Mouse (Mus musculus) MEL (cell line): ENCODE results near the gene Cenpj. TPM values are rescaled to one million over a fixed set of nuclear protein-coding genes. Genes with fewer than 3 reads are reported as not detected.

Source experiments
- DNase-seq: peaks from one replicate; pipeline ENCODE4 v3.0.0; 2011; ENCODE audit warnings: low read depth, low spot score
- H3K27ac ChIP-seq: 2 replicates; pipeline ENCODE4 v1.5.1; 2012; ENCODE audit warnings: low read depth, mild to moderate bottlenecking, control low read depth, low read length, moderate library complexity; ENCODE audit not compliant: control insufficient read depth
- H3K27me3 ChIP-seq, 2 experiments: fragments of 150-350 bp in 1 of 2; sonication (generic) in 1 of 2; 2 replicates each; pipeline ENCODE4 v1.6.1; 2012; ENCODE audit warnings: low read length in 2 of 2, mild to moderate bottlenecking in 2 of 2, improper control_type of control experiment in 1 of 2, moderate library complexity in 1 of 2; ENCODE audit not compliant: insufficient read depth in 2 of 2, control insufficient read depth in 1 of 2
- H3K36me3 ChIP-seq, 2 experiments: 2 replicates each; pipeline ENCODE4 v1.6.1; 2012 to 2014; ENCODE audit warnings: low read length in 2 of 2, improper control_type of control experiment in 1 of 2, inconsistent platforms in 1 of 2, mild to moderate bottlenecking in 1 of 2; ENCODE audit not compliant: insufficient read depth in 2 of 2, control insufficient read depth in 1 of 2
- H3K4me1 ChIP-seq, 2 experiments: fragments of 150-350 bp in 1 of 2; sonication (generic) in 1 of 2; 2 replicates each; pipeline ENCODE4 v1.6.1; 2012; ENCODE audit warnings: low read length in 2 of 2, improper control_type of control experiment in 1 of 2, mild to moderate bottlenecking in 1 of 2; ENCODE audit not compliant: insufficient read depth in 2 of 2, control insufficient read depth in 1 of 2
- H3K4me3 ChIP-seq, 2 experiments: fragments of 150-350 bp in 1 of 2; sonication (generic) in 1 of 2; 2 replicates each; pipeline ENCODE4 v1.5.1; 2012; ENCODE audit warnings: low read depth in 2 of 2, low read length in 2 of 2, mild to moderate bottlenecking in 2 of 2, moderate library complexity in 2 of 2, control low read depth in 1 of 2, improper control_type of control experiment in 1 of 2; ENCODE audit not compliant: control insufficient read depth in 1 of 2, insufficient read depth in 1 of 2
- H3K79me2 ChIP-seq: 2 replicates; pipeline ENCODE4 v1.6.1; 2012; ENCODE audit warnings: mild to moderate bottlenecking, low read length, moderate library complexity; ENCODE audit not compliant: control insufficient read depth, poor library complexity, insufficient read depth
- H3K9ac ChIP-seq: 2 replicates; pipeline ENCODE4 v1.6.1; 2012; ENCODE audit warnings: low read depth, mild to moderate bottlenecking, control low read depth, low read length, moderate library complexity; ENCODE audit not compliant: control insufficient read depth, poor library complexity, severe bottlenecking
- H3K9me3 ChIP-seq: fragments of 150-350 bp; sonication (generic); replicated peaks from 2 replicates; pipeline ENCODE4 v1.6.1; 2012; ENCODE audit warnings: mild to moderate bottlenecking, low read length, improper control_type of control experiment, moderate library complexity; ENCODE audit not compliant: insufficient read depth
- BHLHE40 ChIP-seq: IDR thresholded peaks from 2 replicates; pipeline ENCODE4 v1.6.1; 2012; ENCODE audit warnings: low read depth, mild to moderate bottlenecking, inconsistent platforms, low read length, improper control_type of control experiment, borderline replicate concordance
- CHD2 ChIP-seq: IDR thresholded peaks from 2 replicates; pipeline ENCODE4 v1.6.1; 2011; ENCODE audit warnings: low read length, improper control_type of control experiment
- CTCF ChIP-seq, 3 experiments: IDR thresholded peaks in 2 of 3; conservative IDR thresholded peaks in 1 of 3; 2 replicates each; pipeline ENCODE4 v1.5.1; 2011 to 2012; ENCODE audit warnings: low read length in 3 of 3, low read depth in 2 of 3, mild to moderate bottlenecking in 2 of 3, improper control_type of control experiment in 1 of 3, inconsistent platforms in 1 of 3, mixed read lengths in 1 of 3, moderate library complexity in 1 of 3; ENCODE audit not compliant: control insufficient read depth in 1 of 3, insufficient read depth in 1 of 3, poor library complexity in 1 of 3, severe bottlenecking in 1 of 3
- E2F4 ChIP-seq: IDR thresholded peaks from 2 replicates; pipeline ENCODE4 v1.6.1; 2011; ENCODE audit warnings: low read depth, low read length, improper control_type of control experiment, borderline replicate concordance
- ETS1 ChIP-seq: IDR thresholded peaks from 2 replicates; pipeline ENCODE4 v1.6.1; 2012; ENCODE audit warnings: low read depth, mild to moderate bottlenecking, inconsistent platforms, low read length, improper control_type of control experiment, moderate library complexity
- GATA1 ChIP-seq: IDR thresholded peaks from 2 replicates; pipeline ENCODE4 v1.6.1; 2011; ENCODE audit warnings: low read depth, low read length, improper control_type of control experiment
- HCFC1 ChIP-seq: IDR thresholded peaks from 2 replicates; pipeline ENCODE4 v1.6.1; 2012; ENCODE audit warnings: low read depth, mild to moderate bottlenecking, inconsistent platforms, low read length, improper control_type of control experiment, moderate library complexity
- KAT2A ChIP-seq: conservative IDR thresholded peaks from 2 replicates; pipeline ENCODE4 v1.6.1; 2012; ENCODE audit warnings: low read depth, low read length, improper control_type of control experiment, inconsistent platforms
- MAX ChIP-seq: IDR thresholded peaks from 2 replicates; pipeline ENCODE4 v1.6.1; 2011; ENCODE audit warnings: low read length, improper control_type of control experiment
- POLR2AphosphoS2 ChIP-seq: IDR thresholded peaks from 2 replicates; pipeline ENCODE4 v1.6.1; 2011; ENCODE audit warnings: low read length, improper control_type of control experiment
- POLR2AphosphoS5 ChIP-seq: IDR thresholded peaks from 2 replicates; pipeline ENCODE4 v1.6.1; 2012; ENCODE audit warnings: low read depth, borderline replicate concordance, mild to moderate bottlenecking, inconsistent platforms, low read length, moderate library complexity, mixed read lengths
- RAD21 ChIP-seq: IDR thresholded peaks from 2 replicates; pipeline ENCODE4 v1.6.1; 2011; ENCODE audit warnings: mild to moderate bottlenecking, low read depth, low read length, improper control_type of control experiment
- RCOR1 ChIP-seq: IDR thresholded peaks from 2 replicates; pipeline ENCODE4 v1.6.1; 2012; ENCODE audit warnings: low read depth, mild to moderate bottlenecking, inconsistent platforms, low read length, improper control_type of control experiment
- SMC3 ChIP-seq: IDR thresholded peaks from 2 replicates; pipeline ENCODE4 v1.6.1; 2011; ENCODE audit warnings: low read depth, low read length, improper control_type of control experiment
- TBP ChIP-seq: IDR thresholded peaks from 2 replicates; pipeline ENCODE4 v1.8.0; 2011; ENCODE audit warnings: low read depth, low read length, improper control_type of control experiment
- UBTF ChIP-seq: IDR thresholded peaks from 2 replicates; pipeline ENCODE4 v1.6.1; 2012; ENCODE audit warnings: low read depth, mild to moderate bottlenecking, inconsistent platforms, low read length, improper control_type of control experiment, moderate library complexity, borderline replicate concordance; ENCODE audit not compliant: insufficient read depth
- ZKSCAN1 ChIP-seq: IDR thresholded peaks from 2 replicates; pipeline ENCODE4 v1.6.1; 2012; ENCODE audit warnings: low read depth, mild to moderate bottlenecking, inconsistent platforms, low read length, improper control_type of control experiment, moderate library complexity
- ZMIZ1 ChIP-seq: IDR thresholded peaks from 2 replicates; pipeline ENCODE4 v1.6.1; 2012; ENCODE audit warnings: low read depth, mild to moderate bottlenecking, inconsistent platforms, low read length, improper control_type of control experiment, moderate library complexity
- ZNF384 ChIP-seq: IDR thresholded peaks from 2 replicates; pipeline ENCODE4 v1.6.1; 2012; ENCODE audit warnings: low read depth, mild to moderate bottlenecking, inconsistent platforms, low read length, improper control_type of control experiment
- polyA plus RNA-seq, 2 experiments: library from polyadenylated mRNA; stranded (reverse) in 1 of 2; unstranded in 1 of 2; fragments of >175 nt in 1 of 2; fragments of >200 nt in 1 of 2; gene quantifications; 2 replicates each; pipeline versions ENCODE4 v1.2.1 to v1.2.4; 2012; ENCODE audit warnings: low replicate concordance in 2 of 2, low read depth in 1 of 2; ENCODE audit not compliant: insufficient read length in 2 of 2, insufficient read depth in 1 of 2, missing spikeins in 1 of 2
- total RNA-seq: library from RNA; depleted of rRNA; stranded (reverse); fragments of 300-350 nt; gene quantifications from 2 replicates; pipeline ENCODE4 v1.2.3, GENCODE M21; 2012

Gene Cenpj
- total and polyA plus RNA-seq, 3 experiments = 3.2 to 7.5 TPM; not detected in 1

DNA sequence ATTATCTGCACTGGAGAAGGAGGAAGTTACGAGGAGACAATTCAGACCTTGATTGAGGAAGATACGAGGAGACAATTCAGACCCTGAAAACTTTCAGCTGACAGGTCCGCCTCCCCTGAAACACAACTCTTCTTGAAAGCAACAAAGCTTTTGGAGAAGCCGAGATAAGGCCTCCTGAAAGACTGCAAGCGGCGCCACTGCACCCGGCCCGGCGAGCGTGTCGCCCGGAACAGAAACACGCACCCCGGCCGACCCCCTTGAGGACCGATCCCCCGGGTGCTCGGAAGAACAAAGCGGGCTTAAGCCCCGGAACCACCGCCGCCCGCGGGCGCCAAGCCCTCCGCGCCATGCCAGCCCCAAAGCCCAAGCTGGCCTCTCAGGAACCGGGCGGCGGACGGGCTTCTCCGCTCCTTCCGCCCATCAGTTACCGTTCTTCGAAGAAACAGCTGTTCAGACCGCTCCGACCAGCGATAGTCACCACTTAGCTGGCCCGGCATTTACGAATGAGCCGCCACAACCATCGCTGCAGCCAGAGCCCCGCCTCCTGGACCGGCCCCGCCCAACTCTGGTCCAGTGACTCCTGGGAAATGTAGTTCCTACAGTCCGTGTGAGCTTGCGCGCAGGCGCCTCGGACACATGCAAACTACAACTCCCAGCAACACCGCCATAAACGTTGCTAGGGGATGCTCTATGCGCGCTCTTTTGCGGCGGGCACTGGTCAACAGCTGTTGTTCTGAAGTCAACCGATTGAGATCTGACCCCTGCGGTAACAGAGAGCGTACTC is 3.7 kb downstream of the Cenpj start (continued):
- TF ChIP-seq ZNF384 (no peak), RAD21 (no peak), ZKSCAN1 (no peak), MAX (no peak), RCOR1 (no peak; the same call in 1 of the 2 replicates), ETS1 (peak; percentile 63), UBTF (peak; percentile 87; the same call in 1 of the 2 replicates), SMC3 (no peak), HCFC1 (peak; percentile 99), POLR2AphosphoS2 (peak; percentile 38; the same call in 1 of the 2 replicates), TBP (peak; percentile 46; the same call in 1 of the 2 replicates)

DNA sequence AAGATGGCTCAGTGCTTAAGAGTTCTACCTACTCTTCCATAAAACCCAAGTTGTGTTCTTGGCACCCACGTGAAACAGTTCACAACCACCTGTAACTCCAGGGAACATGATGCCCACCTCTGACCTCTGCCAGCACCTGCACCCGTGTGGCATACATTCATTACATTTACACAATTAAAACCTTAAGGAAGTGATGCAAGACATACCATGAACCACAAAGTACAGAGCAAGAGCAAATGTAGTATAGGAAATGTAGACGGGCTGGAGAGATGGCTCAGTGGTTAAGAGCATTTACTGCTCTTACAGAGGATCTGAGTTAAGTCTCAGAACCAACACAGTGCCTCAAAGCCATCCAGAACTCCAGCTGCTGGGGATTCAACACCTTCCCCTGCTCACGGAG is 6.2 kb downstream of the Cenpj start:
- TF ChIP-seq RAD21 (no peak), BHLHE40 (no peak), CTCF (IDR thresholded peaks at IDR 0.05 in 2 of 3, conservative IDR thresholded peaks at IDR 0.05 in 1 of 3; ENCODE audit: control insufficient read depth in 1 of 3, insufficient read depth in 1 of 3, low read depth in 2 of 3, low read length in 3 of 3, poor library complexity in 1 of 3, severe bottlenecking in 1 of 3) (no peak), UBTF (no peak), TBP (no peak), KAT2A (no peak), E2F4 (no peak), CHD2 (no peak), POLR2AphosphoS5 (no peak), GATA1 (no peak), ZMIZ1 (no peak)
- DNase-seq = no peak
- H3K9me3 ChIP-seq = no peaks in the 10 kb centered on the region
- H3K4me3 ChIP-seq = no peak overlapping the region
- H3K36me3 ChIP-seq = peaks cover 0 to 14% of the 10 kb centered on the region in 2 experiments; a peak in 2 of 4 replicates
- H3K9ac ChIP-seq = no peak overlapping the region
- H3K4me1 ChIP-seq = peaks cover 4 to 12% of the 10 kb centered on the region in 2 experiments; a peak in 2 of 4 replicates
- no peaks in the 10 kb centered on the region for H3K27me3 ChIP-seq
- no peak overlapping the region for H3K27ac ChIP-seq
- H3K79me2 ChIP-seq = peaks cover 4% of the 10 kb centered on the region
